Mouse (Mus musculus) thymus, postnatal 14 days (tissue): ENCODE measurements around the gene Astn1.

Experiments used
- DNase-seq: peaks from one replicate; pipeline ENCODE4 v3.0.0; 2021

The Astn1 gene

GRCm38 (mm10) chr1:158422739-158423138 lies 60.7 kb downstream of the Astn1 start:
- DNase-seq, result no peak

GRCm38 (mm10) chr1:158446071-158446470 lies 84.0 kb downstream of the Astn1 start:
- DNase-seq, result no peak

DNA sequence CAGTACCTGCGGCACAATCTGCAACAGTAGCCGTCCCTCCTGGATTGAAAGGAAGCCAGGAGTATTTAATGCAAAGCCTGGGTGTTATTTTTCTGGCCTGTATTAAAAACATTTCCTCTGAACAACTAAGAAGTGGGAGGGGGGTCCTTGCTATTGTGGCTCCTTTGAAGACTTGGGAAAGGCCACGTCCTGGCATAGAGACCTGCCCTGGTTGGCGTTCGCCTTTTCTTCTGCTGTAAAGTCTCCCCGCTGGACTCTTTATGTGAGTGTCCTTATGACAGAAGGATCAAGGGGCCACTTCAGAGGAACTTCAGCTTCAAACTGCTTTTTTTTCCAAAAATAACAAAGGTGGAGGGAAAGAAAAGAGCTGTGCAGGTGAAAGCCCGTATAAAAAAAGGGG lies 85.9 kb downstream of the Astn1 start:
- DNase-seq, result no peak

DNA sequence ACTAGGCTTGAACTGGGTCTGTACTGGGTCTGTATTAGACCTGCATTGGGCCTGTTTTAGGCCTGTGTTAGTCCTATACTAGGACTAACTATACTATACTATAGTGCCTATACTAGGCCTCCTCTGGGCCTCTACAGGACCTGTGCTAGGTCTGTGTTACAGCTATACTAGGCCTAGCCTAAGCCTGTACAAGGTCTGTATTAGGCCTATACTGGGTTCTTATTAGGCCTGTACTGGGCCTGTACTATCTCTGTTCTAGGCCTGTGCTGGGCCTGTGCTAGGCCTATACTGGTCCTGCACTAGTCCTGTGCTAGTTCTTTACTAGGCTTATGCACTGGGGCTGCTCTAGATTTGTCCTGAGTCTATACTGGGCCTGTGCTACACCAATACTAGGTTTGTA lies 90.6 kb downstream of the Astn1 start:
- DNase-seq, result no peak

- DNase-seq, result no peak
Observed at GRCm38 (mm10) chr1:158453587-158453986, 91.5 kb downstream of the Astn1 start.

GRCm38 (mm10) chr1:158463975-158464374 lies 101.9 kb downstream of the Astn1 start:
- DNase-seq, result no peak

- DNase-seq, result no peak
Observed at GRCm38 (mm10) chr1:158465286-158465685, 103.2 kb downstream of the Astn1 start.

DNA sequence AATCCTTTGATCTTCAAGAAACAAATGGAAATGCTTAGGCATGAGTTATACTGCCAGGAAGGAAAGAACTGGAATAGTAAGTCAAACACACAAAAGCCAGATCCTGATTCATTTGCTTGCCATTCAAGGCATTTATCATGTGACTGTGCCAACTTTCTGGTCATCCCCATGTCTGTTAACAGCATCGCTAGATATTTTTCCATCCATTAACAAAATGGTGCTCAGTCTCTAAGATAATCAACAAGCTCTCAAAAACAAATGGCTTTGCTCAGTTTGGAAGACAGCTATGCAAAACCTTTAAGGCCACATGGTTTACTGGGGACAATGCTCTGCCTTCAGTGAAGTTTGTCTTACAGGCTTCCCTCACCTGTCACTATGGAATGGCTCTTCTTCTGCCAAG lies 115.8 kb downstream of the Astn1 start:
- no peak for DNase-seq

DNA sequence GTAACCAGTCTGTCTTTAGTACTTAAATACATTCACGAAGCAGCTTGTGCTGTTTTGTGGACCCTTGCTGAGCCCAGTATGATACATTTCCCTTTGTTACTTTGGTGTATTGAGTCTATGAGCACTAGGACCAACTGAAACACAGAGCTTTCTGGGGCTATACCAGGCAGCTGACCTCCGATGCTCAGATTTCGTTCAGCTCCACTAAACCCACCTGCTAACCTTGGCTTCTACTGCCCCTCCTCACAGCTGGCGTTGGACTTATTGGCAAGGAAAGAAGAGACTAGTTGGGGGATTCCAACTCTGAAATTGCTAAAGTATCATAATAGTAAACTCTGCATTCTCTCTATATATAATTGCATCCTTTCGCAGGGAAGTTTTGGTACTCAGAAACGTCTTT lies 118.2 kb downstream of the Astn1 start:
- no peak for DNase-seq

GRCm38 (mm10) chr1:158483733-158484132 lies 121.7 kb downstream of the Astn1 start:
- DNase-seq, result no peak

DNA sequence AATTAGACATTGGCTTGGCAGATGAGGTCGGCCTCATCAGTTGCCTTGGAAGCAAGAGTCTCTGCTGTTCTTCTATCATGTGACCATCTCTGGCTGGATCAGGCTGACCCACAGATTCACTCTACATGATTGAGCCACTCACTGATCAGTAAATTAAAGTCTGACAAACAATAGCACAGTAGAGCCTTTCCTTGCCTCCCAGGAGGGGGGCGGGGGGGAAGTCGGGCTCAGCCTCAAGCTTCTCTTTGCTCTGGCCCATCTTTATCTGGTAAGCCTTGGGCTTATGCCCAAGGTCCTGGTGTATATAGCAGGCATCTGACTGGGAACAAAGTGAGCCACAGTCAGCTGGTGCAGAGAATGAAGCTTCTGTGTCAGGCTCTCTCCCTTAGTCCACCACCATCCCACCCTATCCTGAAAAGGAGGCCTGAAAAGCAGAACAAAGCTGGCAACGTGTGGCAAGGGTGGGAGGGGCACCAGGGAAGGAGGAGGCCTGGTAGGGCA lies 127.5 kb downstream of the Astn1 start:
- DNase-seq, result no peak

DNA sequence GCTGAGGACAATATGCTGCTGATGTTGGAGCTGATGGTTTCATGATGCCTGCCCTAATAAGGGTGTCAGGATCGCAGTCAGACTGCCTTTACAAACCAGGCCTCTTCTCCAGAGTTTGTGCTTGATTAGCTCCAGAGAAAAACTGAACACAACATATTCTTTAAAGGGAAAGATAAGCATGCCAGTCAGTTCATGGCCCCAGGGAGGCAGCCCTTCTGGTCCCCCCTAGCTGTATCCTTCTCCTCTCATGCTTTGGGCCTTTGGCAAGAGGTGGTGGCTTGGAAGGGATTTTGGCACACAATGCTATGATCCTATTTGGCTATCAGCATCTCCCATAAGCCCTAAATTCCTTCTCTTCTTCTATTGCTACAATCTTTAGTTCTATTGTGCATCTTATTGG lies 128.1 kb downstream of the Astn1 start:
- no peak for DNase-seq

DNA sequence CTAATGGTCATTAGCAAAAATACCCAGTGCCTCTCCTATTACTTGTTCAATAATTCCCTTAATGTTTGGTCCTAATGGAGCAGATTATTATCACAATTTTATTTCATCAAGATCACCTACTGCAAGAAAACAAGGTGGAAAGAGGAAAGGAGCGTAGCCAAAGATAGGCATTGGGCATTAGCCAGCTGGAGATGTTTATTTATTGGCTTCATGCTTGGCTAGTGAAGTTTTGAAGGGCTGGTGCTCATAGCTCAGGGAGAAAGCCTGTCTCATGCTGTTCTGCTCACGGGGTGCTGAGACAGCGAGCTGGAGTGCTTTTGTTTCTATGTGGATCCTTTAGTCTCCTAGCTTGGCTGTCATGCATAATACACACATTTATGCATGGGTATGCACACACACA lies 131.2 kb downstream of the Astn1 start:
- DNase-seq, result no peak

DNA sequence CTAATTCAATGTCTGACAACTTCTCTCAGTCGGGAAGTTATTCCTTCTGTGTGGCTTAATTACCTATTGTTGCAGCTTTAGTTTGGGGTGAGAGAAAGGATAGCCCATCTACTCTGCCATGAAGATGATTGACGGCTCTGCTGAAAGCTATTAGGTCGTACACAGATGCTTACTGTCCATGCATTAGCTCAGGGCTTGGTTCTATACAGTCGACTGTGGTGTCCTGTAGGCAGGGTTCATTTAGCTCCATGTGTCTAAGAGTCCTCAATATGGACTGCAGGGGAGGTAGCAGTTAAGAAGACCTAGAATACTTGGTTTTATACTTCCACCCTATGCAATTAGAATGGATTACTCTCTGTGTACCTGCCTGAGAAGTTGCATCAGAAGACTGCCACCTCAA lies 138.1 kb downstream of the Astn1 start:
- no peak for DNase-seq

- no peak for DNase-seq
Observed at GRCm38 (mm10) chr1:158501019-158501418, 138.9 kb downstream of the Astn1 start.

GRCm38 (mm10) chr1:158507610-158508009 lies 145.5 kb downstream of the Astn1 start:
- no peak for DNase-seq

DNA sequence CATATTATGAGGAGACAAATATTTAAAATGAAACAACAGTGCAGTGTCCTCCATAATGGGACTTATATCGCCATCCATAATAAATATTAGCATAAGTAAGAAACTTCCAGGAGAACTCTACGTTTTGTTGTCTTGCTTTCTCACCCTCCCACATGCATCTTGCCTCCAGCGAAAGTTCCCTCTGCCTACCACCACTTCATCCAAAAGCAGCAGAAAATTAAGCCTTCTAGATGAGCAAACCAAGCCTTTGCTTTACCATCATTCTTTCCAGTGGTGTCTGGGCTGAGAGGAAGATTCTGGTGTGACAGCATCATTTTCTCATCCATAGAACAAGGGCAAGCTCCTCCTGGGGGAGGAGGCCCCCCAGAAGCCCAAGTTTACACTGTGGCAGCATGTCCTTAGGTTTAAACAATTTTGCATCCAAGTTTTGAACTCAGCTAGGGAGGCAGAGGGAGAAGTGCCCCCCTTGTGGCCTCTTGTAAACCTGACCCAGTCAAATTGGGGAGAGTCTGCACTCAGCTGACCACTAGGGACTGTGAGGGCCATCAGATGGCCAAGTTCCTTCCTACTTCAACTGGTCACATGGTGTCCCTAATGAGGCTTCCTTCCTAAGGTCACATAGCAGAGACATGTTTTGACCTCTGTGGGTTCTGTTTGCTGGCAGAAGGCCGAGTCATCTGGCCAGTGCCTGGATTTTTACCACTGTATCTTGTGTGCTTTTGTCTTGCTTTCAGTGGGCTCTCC lies 147.2 kb downstream of the Astn1 start:
- no peak for DNase-seq

DNA sequence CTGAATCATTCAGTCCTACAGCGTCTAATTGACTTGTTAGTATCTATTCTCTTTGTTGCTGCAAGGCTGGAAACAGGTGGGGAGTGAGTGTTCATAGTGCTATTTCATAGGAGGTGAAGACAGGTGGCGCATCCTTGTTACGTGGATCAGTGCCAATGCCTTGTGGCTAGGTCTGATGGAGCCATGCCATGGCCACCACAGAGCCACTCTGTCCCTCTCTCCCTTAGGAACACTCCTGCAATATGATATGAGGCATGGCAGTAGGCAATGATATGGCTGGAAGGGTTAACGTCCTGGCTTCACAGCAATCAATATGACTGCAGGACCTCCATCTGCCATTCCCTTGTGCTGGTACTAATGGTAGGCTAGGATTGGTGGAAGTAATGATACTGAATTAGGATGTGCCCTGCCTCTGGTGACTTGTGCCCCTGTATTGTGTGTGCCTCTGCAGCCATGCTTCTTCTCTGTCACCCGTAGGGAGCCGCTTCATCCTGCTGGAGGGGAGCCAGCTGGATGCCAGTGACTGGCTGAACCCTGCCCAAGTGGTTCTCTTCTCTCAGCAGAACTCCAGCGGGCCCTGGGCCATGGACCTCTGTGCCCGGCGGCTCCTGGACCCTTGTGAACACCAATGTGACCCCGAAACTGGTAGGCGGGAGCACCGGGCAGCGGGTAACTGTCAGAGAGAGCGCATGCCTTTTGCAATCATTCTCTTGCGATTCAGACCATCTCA lies 148.6 kb downstream of the Astn1 start:
- DNase-seq, result no peak

DNA sequence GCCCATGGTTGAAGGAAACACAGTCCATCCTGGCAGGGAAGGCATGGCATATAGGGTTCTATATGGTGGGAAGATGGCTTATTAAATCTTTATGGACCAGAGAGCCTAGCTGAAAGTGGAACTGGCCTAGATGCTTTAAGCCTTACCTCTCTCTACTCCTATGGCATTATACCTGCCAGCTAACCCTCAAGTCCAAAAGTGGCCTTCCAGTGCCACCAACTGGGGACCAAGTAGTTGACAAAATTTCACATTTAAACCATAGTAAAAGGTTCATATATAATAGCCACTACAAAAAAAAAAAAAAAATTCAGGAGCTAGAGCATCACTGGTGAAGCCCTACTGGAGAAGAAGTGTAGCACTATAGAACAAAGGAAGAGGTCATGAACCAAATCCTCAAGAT lies 150.0 kb downstream of the Astn1 start:
- DNase-seq, result no peak

- no peak for DNase-seq
Observed at GRCm38 (mm10) chr1:158512636-158513035, 150.6 kb downstream of the Astn1 start.

DNA sequence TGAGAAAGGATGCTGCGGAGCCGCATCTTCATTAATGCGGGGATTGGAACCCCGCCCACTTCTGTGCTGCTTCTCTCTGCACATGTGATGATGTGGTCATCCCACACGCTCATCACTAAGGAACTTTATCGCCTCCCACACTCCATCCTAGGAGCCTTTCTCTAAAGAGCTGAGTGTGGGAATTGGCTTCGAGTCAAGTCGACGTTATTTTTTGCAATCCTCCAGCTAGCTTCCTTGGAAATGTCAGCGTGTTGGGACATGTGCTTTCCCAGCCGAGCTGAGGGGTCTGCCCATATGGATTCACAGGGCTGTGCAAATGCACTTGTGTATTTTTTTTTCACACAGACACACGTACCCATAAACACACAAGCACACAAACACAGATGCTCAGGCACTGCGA lies 151.5 kb downstream of the Astn1 start:
- no peak for DNase-seq

GRCm38 (mm10) chr1:158516558-158516957 lies 154.5 kb downstream of the Astn1 start:
- no peak for DNase-seq

GRCm38 (mm10) chr1:158536195-158536594 lies 174.1 kb downstream of the Astn1 start:
- no peak for DNase-seq

DNA sequence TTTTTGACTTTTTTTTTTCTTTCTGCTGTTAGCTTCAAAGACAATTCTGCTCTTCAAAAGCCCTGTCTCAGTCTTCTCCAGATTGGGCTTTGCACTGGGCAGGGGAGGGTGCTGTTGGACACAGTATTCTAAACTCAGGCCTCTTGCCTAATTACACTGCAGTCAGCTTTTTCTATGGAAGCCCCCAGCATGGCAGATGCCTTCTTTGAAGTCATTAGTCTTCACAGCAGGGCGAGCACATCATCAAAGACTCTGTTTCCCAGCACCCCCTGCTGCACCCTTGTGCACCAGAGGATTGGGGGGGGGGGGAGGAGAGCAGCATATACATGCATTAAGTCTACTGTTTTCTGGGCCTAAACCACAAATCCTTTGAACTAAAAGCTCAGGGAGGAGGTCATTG lies 174.8 kb downstream of the Astn1 start:
- no peak for DNase-seq

GRCm38 (mm10) chr1:158545095-158545494 lies 183.0 kb downstream of the Astn1 start:
- DNase-seq, result no peak
